Mouse (Mus musculus) testis, adult 2 months (tissue): ENCODE data around the gene 2510039O18Rik. TPM values are rescaled to one million over a fixed set of nuclear protein-coding genes. Genes with fewer than 3 reads are reported as not detected.

Experiments
- H3K27ac ChIP-seq: fragments of 200-500 bp; 2 replicates; pipeline ENCODE4 v1.5.1; 2012; ENCODE audit warnings: low read depth, low read length; ENCODE audit not compliant: control insufficient read depth, insufficient read depth
- H3K27me3 ChIP-seq: fragments of 200-500 bp; 2 replicates; pipeline ENCODE4 v1.6.1; 2012; ENCODE audit warnings: mild to moderate bottlenecking, low read length, moderate library complexity; ENCODE audit not compliant: control insufficient read depth, insufficient read depth
- H3K36me3 ChIP-seq: fragments of 200-500 bp; 2 replicates; pipeline ENCODE4 v1.6.1; 2012; ENCODE audit warnings: mild to moderate bottlenecking, low read length; ENCODE audit not compliant: control insufficient read depth, insufficient read depth
- H3K4me1 ChIP-seq: fragments of 200-500 bp; 2 replicates; pipeline ENCODE4 v1.6.1; 2012; ENCODE audit warnings: low read length; ENCODE audit not compliant: control insufficient read depth, insufficient read depth
- H3K4me3 ChIP-seq: fragments of 200-500 bp; 2 replicates; pipeline ENCODE4 v1.5.1; 2012; ENCODE audit warnings: low read depth, mild to moderate bottlenecking, low read length, moderate library complexity, mixed read lengths; ENCODE audit not compliant: control insufficient read depth
- CTCF ChIP-seq: fragments of 200-500 bp; IDR thresholded peaks from 2 replicates; pipeline ENCODE4 v1.5.1; 2012; ENCODE audit warnings: low read depth, mild to moderate bottlenecking, inconsistent platforms, low read length, moderate library complexity; ENCODE audit not compliant: control insufficient read depth, insufficient read depth, insufficient replicate concordance
- POLR2A ChIP-seq: fragments of 200-500 bp; IDR thresholded peaks from 2 replicates; pipeline ENCODE4 v1.6.1; 2012; ENCODE audit warnings: low read depth, mild to moderate bottlenecking, inconsistent platforms, low read length, moderate library complexity; ENCODE audit not compliant: control insufficient read depth
- polyA plus RNA-seq: library from polyadenylated mRNA; depleted of rRNA; stranded (reverse); fragments of >200 nt; gene quantifications from 2 replicates; pipeline ENCODE4 v1.2.3, GENCODE M21; 2012

The 2510039O18Rik gene
- polyA plus RNA-seq, 1 experiment = 38.1 TPM

DNA sequence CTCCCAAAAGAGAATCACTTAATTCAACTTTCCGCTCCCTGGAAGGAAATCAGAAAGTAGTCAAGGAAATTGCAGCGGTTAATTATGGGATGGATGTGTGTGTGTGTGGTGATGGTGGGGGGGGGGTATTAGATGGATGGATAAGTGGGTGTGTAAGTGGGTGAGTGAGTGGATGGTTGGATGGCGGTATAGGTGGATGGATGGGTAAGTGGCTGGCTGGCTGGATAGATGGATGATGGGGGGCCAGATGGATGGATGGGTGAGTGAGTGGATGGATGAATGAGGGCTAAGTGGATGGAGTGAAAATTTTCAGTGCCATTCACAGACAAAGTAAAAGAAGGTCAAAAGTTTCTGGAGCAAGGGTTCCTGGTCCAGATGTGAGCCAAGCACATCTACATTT is 3.7 kb upstream of the 2510039O18Rik start:
- Histone ChIP-seq H3K4me3 (peak overlapping the region; percentile 89; the same call in 1 of the 2 replicates), H3K4me1 (peaks cover 13% of the 10 kb centered on the region), H3K27ac (no peak overlapping the region), H3K27me3 (no peaks in the 10 kb centered on the region), H3K36me3 (no peaks in the 10 kb centered on the region)
- no peak for TF ChIP-seq CTCF
- no peak for TF ChIP-seq POLR2A

GRCm38 (mm10) chr4:147937486-147937885 is 3.2 kb upstream of the 2510039O18Rik start:
- Histone ChIP-seq H3K36me3 (no peaks in the 10 kb centered on the region), H3K4me3 (no peak overlapping the region), H3K4me1 (peaks cover 13% of the 10 kb centered on the region), H3K27ac (no peak overlapping the region), H3K27me3 (no peaks in the 10 kb centered on the region)
- TF ChIP-seq POLR2A = no peak
- no peak for TF ChIP-seq CTCF

DNA sequence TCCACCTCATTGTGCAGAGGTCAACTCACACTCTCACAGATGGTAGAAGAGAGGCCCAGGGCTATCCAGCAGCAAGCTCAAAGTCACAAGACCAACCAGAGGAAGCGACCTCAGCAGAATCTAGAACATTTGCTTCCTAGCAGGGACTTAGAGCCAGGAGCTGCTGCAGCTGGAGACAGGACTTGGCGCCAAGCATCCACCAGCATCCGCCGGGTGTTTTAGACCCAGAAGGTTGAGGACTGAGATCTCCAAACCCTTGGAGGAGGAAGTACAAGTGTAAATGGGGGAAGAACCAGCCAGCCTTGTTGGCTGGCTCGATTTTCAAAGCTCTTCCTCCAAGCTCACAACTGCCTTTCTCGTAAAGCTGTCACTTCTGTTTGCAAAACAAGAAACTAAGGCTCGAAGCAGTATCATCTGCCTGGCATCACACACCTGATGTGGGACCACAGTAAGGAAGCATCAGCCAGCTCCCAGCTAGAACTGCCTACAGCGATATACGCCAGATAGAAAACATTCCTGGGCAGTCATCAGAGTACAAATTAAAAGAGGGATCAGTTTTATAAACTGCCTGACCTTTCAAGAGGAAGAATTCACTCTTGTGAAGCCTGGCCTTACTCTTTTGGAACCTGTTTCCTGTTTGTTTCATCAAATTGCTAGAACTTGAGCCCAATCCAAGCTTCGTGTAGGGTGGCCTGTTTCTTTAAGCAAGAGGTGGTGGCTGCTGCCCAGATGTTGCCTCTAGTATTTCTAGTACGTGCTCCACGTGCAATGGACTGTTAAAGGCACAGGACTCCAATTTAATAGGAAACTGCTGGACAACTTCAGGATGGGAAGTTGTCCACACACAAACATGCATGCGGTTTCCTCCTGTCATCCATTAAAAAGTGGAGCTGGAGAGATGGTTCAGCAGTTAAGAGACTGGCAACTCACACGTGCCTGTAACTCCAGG is 2.3 kb upstream of the 2510039O18Rik start:
- no peak overlapping the region for H3K4me3 ChIP-seq
- peak overlapping the region; percentile 52 for H3K27ac ChIP-seq
- H3K4me1 ChIP-seq = peaks cover 13% of the 10 kb centered on the region
- H3K36me3 ChIP-seq = no peaks in the 10 kb centered on the region
- H3K27me3 ChIP-seq = no peaks in the 10 kb centered on the region
- no peak for TF ChIP-seq CTCF
- TF ChIP-seq POLR2A = no peak

GRCm38 (mm10) chr4:147940111-147940510 is 584 bp upstream of the 2510039O18Rik start:
- peaks cover 13% of the 10 kb centered on the region for H3K4me1 ChIP-seq
- H3K27me3 ChIP-seq = no peaks in the 10 kb centered on the region
- no peak overlapping the region for H3K4me3 ChIP-seq
- peaks cover 2% of the 10 kb centered on the region for H3K36me3 ChIP-seq
- H3K27ac ChIP-seq = peak overlapping the region; percentile 65
- no peak for TF ChIP-seq POLR2A
- TF ChIP-seq CTCF = no peak

- TF ChIP-seq CTCF (no peak), POLR2A (no peak)
These were observed 638 bp downstream of the 2510039O18Rik start for GRCm38 (mm10) chr4:147941045-147942020.

DNA sequence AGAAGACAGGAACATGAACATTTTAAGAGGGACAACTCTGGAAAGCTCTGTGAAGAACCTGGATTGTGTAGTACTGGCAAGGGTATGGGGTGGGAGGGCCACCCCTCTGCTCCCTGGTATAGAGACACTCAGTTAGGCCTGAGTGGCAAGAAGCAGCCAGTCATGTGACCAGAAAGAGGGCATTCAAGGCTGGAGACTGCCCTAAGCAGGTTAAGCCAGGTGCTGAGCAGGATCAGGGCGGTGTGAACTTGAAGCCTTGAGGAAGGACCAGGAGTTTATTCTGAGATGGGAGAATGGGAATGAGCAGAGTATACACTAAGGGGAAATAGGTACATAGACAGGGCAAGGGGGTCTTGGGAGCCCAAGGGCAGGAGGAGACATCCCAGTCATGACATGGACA is 2.3 kb downstream of the 2510039O18Rik start:
- peaks cover 2% of the 10 kb centered on the region for H3K36me3 ChIP-seq
- TF ChIP-seq POLR2A (no peak), CTCF (no peak)
- no peaks in the 10 kb centered on the region for H3K27me3 ChIP-seq
- H3K27ac ChIP-seq = no peak overlapping the region
- H3K4me1 ChIP-seq = peaks cover 11% of the 10 kb centered on the region
- H3K4me3 ChIP-seq = no peak overlapping the region

More at GRCm38 (mm10) chr4:147941045-147942020, 638 bp downstream of the 2510039O18Rik start:
- H3K36me3 ChIP-seq = peaks cover 2% of the 10 kb centered on the region
- H3K4me3 ChIP-seq = peak overlapping the region; percentile 88
- H3K4me1 ChIP-seq = peaks cover 11% of the 10 kb centered on the region
- no peaks in the 10 kb centered on the region for H3K27me3 ChIP-seq
- peak overlapping the region; percentile 15; the same call in 1 of the 2 replicates for H3K27ac ChIP-seq

DNA sequence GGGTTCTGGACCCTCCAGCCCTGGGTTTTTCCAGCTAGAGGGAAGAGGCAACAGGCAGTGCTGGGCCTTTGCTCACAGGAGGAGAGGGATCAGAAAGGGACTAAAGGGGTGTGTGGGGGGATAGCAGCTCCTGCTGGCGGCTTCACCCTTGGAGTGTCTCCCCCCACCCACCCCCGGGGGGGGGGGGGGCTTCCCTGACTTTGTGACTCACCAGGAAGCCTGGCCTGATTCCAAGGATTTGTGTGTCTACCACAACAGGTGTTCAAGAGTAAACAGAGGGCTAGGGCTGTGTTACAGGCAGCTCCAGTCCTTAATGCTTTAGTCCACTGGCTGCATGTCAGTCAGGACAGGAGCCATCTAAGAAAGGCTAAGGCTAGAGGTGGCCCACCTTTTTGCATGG is 6.8 kb downstream of the 2510039O18Rik start:
- Histone ChIP-seq H3K4me3 (no peak overlapping the region), H3K27ac (no peak overlapping the region), H3K36me3 (peaks cover 2% of the 10 kb centered on the region), H3K4me1 (no peaks in the 10 kb centered on the region), H3K27me3 (no peaks in the 10 kb centered on the region)
- no peak for TF ChIP-seq CTCF
- TF ChIP-seq POLR2A = no peak; the same call in 1 of the 2 replicates
